Mouse (Mus musculus) C2C12 (cell line): ENCODE data around the gene Zfhx3. TPM values are rescaled to one million over a fixed set of nuclear protein-coding genes. Genes with fewer than 3 reads are reported as not detected.

ENCODE experiments used
- H3K27me3 ChIP-seq: one replicate; pipeline ENCODE4 v1.6.1; 2011; ENCODE audit not compliant: control insufficient read depth, insufficient read depth, insufficient read length
- H3K36me3 ChIP-seq: one replicate; pipeline ENCODE4 v1.6.1; 2011; ENCODE audit not compliant: control insufficient read depth, insufficient read depth
- H3K4me3 ChIP-seq: one replicate; pipeline ENCODE4 v1.5.1; 2011; ENCODE audit warnings: mild to moderate bottlenecking, control low read depth; ENCODE audit not compliant: poor library complexity, insufficient read depth, severe bottlenecking
- H3K79me2 ChIP-seq: one replicate; pipeline ENCODE4 v1.6.1; 2011; ENCODE audit not compliant: control insufficient read depth, insufficient read depth
- H3K79me3 ChIP-seq: one replicate; pipeline ENCODE4 v1.6.1; 2011; ENCODE audit warnings: low read depth, control low read depth
- H3ac ChIP-seq: one replicate; pipeline ENCODE3; 2011; ENCODE audit warnings: low read depth; ENCODE audit not compliant: control insufficient read depth, insufficient read length
- CEBPB ChIP-seq: IDR thresholded peaks from one replicate; pipeline ENCODE4 v1.6.1; 2011; ENCODE audit warnings: low read depth, mild to moderate bottlenecking, control low read depth, moderate library complexity
- CTCF ChIP-seq: IDR thresholded peaks from one replicate; pipeline ENCODE4 v1.5.1; 2011; ENCODE audit not compliant: control insufficient read depth, insufficient read depth, insufficient read length
- FOSL1 ChIP-seq: IDR thresholded peaks from one replicate; pipeline ENCODE4 v1.8.0; 2011; ENCODE audit warnings: mild to moderate bottlenecking, low read length; ENCODE audit not compliant: poor library complexity, insufficient read depth, severe bottlenecking
- MAX ChIP-seq: IDR thresholded peaks from one replicate; pipeline ENCODE4 v1.6.1; 2011; ENCODE audit warnings: mild to moderate bottlenecking, control low read depth
- MYOD1 ChIP-seq: IDR thresholded peaks from one replicate; pipeline ENCODE4 v1.6.1; 2011; ENCODE audit warnings: low read depth; ENCODE audit not compliant: control insufficient read depth, insufficient read length
- MYOG ChIP-seq: IDR thresholded peaks from one replicate; pipeline ENCODE4 v1.6.1; 2011; ENCODE audit not compliant: control insufficient read depth, insufficient read length; ENCODE audit errors: extremely low read depth
- USF1 ChIP-seq: IDR thresholded peaks from one replicate; pipeline ENCODE4 v1.6.1; 2011; ENCODE audit warnings: low read depth, mild to moderate bottlenecking, control low read depth, moderate library complexity
- polyA plus RNA-seq: library from polyadenylated mRNA; unstranded; fragments of >200 nt; fragmentation: generic; extraction: Trizol; gene quantifications from one replicate; pipeline ENCODE4 v1.2.1, GENCODE M21; 2012; ENCODE audit warnings: missing spikeins

Zfhx3 gene
- polyA plus RNA-seq, 1 experiment: 4.3 TPM

DNA sequence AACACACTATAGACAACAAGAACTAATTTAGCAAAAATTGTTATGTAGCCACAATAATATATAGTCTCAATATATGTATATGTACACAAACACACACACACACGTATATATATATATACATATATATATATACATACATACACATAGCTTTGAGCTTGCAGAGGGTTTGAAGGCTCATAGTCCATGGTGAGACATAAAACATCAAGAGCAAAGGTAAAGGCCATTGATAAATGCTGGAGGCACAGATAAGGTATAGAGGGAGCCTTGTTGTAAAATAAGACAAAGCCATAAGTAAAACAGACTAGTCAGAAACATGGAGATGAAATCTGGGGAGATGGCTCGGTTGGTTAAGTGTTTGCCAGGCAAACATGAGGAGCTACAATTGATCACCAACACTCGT lies 91.6 kb downstream of the Zfhx3 start:
- TF ChIP-seq MAX: no peak
- no peak for TF ChIP-seq MYOG
- TF ChIP-seq FOSL1: no peak
- TF ChIP-seq USF1: no peak
- TF ChIP-seq CEBPB: no peak
- no peak for TF ChIP-seq MYOD1
- no peak for TF ChIP-seq CTCF
- H3K27me3 ChIP-seq: no peaks in the 10 kb centered on the region
- H3K36me3 ChIP-seq: no peaks in the 10 kb centered on the region
- no peak overlapping the region for H3K4me3 ChIP-seq
- H3K79me2 ChIP-seq: no peaks in the 10 kb centered on the region
- no peaks in the 10 kb centered on the region for H3K79me3 ChIP-seq
- H3ac ChIP-seq: no peak overlapping the region

DNA sequence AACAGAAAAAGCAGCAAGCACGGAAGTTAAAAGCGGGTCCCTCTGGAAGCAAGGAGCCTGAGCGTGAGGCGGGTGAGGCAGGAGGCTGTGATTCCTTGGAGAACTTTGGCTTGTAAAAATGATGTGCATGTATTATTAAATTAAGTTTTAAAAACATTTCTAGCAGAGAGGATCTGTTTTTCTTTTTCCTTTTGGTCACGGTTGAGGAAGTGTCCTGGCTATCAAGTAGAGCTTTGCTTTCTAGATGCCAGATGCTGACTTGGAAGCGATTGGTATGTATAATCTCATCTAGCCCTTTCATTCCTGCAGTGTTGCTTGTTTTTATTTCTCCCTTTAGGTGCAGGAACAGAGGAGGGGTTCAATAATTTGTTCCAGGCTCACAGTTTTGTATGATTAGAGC lies 92.3 kb downstream of the Zfhx3 start:
- H3K79me2 ChIP-seq: no peaks in the 10 kb centered on the region
- TF ChIP-seq MYOD1 (no peak), MYOG (no peak), MAX (no peak)
- no peaks in the 10 kb centered on the region for H3K36me3 ChIP-seq
- no peaks in the 10 kb centered on the region for H3K27me3 ChIP-seq
- no peak overlapping the region for H3K4me3 ChIP-seq
- H3K79me3 ChIP-seq: no peaks in the 10 kb centered on the region
- H3ac ChIP-seq: no peak overlapping the region

DNA sequence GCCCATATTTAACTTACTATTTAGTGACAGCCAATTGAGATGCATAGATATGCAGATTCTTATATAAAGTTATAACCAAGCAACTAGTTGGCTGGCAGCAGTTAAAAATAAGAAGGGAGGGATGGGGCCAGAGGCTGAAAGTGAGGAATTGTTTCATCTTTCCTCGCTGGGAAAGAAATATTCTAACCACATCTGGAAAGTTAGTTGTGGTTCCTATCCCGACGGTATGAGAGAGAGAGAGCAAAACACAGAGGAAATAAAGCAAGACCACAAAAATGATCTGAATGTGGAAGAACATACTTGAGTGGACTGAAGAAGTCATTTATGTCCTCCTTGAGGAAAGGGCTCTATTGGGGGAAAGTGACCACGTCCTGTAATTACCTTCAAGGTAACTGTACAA lies 101.2 kb downstream of the Zfhx3 start:
- TF ChIP-seq FOSL1 (no peak), CEBPB (no peak), CTCF (no peak), USF1 (no peak), MAX (no peak), MYOG (no peak), MYOD1 (no peak)

DNA sequence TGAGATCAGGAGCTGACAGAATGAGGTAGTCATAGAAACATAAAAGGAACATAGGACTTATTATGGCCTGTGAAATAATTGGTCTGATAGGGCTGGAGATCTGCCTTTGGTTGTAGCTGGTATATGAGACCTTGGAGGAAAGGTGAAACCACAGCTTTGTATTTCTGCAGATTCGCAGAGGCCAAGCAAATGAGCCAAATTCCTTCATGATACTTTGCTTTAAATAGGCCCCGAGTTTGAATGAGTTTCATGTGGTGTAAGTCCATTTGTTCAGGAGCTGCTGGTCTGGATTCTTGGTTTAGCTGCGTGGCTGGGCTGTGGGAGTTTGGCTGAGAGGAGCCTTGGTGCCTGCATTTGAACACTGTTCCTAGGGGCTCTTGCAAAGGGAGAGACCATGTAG lies 101.7 kb downstream of the Zfhx3 start:
- no peak overlapping the region for H3ac ChIP-seq
- TF ChIP-seq MYOD1 (no peak), FOSL1 (no peak), USF1 (no peak), MAX (no peak), CTCF (no peak), CEBPB (no peak), MYOG (no peak)
- H3K27me3 ChIP-seq: no peaks in the 10 kb centered on the region
- no peaks in the 10 kb centered on the region for H3K79me2 ChIP-seq
- no peaks in the 10 kb centered on the region for H3K36me3 ChIP-seq
- H3K79me3 ChIP-seq: no peaks in the 10 kb centered on the region
- H3K4me3 ChIP-seq: no peak overlapping the region

More for the DNA sequence above, 101.2 kb downstream of the Zfhx3 start:
- H3K79me3 ChIP-seq: no peaks in the 10 kb centered on the region
- H3K27me3 ChIP-seq: no peaks in the 10 kb centered on the region
- no peaks in the 10 kb centered on the region for H3K36me3 ChIP-seq
- H3K4me3 ChIP-seq: no peak overlapping the region
- no peaks in the 10 kb centered on the region for H3K79me2 ChIP-seq
- no peak overlapping the region for H3ac ChIP-seq

DNA sequence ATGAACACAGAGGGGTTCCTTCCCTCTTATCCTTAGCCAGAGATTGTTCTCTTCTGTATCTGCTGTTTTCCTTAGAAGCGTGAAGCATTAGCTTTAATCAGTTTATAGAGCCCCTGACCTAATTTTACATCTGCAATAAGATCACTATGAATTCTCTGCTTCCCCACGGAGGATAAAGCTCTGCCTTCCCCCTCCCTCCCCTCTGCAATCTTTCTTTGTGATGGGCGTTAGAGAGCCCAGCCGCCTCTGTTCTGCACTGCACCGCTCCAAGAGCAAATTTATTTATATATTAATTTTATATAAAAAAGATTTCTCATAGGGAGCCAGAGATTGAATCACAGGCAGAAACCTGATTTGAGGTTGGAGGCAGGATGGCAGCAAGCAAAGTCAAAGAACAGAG lies 113.8 kb downstream of the Zfhx3 start:
- TF ChIP-seq CEBPB (no peak), USF1 (no peak), MAX (no peak), MYOG (no peak), CTCF (no peak), FOSL1 (no peak), MYOD1 (no peak)
- no peaks in the 10 kb centered on the region for H3K27me3 ChIP-seq

DNA sequence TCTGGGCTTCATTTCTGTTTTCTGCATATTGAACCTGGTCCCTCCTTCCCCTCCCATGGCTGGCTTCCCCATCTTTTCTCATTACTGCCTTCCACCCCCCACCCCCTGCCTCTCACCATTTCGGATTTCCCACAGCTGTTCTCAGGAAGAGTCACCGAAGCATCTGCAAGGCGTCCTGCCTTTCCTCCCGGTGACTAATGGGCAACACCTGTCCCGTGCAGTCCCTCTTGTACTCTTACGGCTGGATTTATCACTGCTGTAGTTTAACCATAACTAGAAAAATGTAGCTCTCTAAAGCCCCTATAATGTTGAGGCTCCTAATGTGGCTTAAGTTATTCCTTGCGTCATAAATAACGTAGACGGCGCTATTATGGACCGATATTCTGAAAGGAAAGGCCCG lies 119.5 kb downstream of the Zfhx3 start:
- Histone ChIP-seq H3ac (no peak overlapping the region), H3K4me3 (no peak overlapping the region), H3K79me2 (no peaks in the 10 kb centered on the region), H3K27me3 (no peaks in the 10 kb centered on the region), H3K79me3 (no peaks in the 10 kb centered on the region), H3K36me3 (no peaks in the 10 kb centered on the region)
- TF ChIP-seq MAX (no peak), CEBPB (no peak), USF1 (no peak), MYOD1 (no peak), FOSL1 (no peak)

More for the DNA sequence above, 113.8 kb downstream of the Zfhx3 start:
- H3K79me3 ChIP-seq: no peaks in the 10 kb centered on the region
- no peak overlapping the region for H3ac ChIP-seq
- no peak overlapping the region for H3K4me3 ChIP-seq
- H3K79me2 ChIP-seq: no peaks in the 10 kb centered on the region
- no peaks in the 10 kb centered on the region for H3K36me3 ChIP-seq
